Mouse (Mus musculus): ENCODE measurements at regions not wholly inside any gene's neighbourhood (a gene's known extent, or its start where the extent isn't known, plus 50 kb on each side); places are given as distances from the start of the nearest gene placed in this dataset.

- Histone ChIP-seq H3K9me3 (ENCODE audit: control insufficient read depth, low read length) (no peaks in the 10 kb centered on the region), H3K4me2 (replicated peaks; ENCODE audit: low read depth) (no peak overlapping the region), H3K4me1 (replicated peaks; ENCODE audit: control insufficient read depth, insufficient read depth) (no peaks in the 10 kb centered on the region), H3K4me3 (ENCODE audit: low read depth, low read length) (no peak overlapping the region), H3K9ac (ENCODE audit: low read length) (no peak overlapping the region), H3K36me3 (ENCODE audit: control insufficient read depth, insufficient read depth, low read length) (no peaks in the 10 kb centered on the region), H3K27ac (replicated peaks) (no peak overlapping the region), H3K27me3 (ENCODE audit: control insufficient read depth, insufficient read depth, low read length) (no peaks in the 10 kb centered on the region)
- TF ChIP-seq CTCF (IDR thresholded peaks at IDR 0.05; ENCODE audit: low read depth): no peak
- TF ChIP-seq EP300 (optimal IDR thresholded peaks at IDR 0.05): no peak
- DNase-seq (ENCODE audit: low spot score) (no peak), ATAC-seq (ENCODE audit: low FRiP score, low TSS enrichment) (no peak)
- 55% methylated on average over 3 of the region's 3 CpGs for WGBS
Measured at GRCm38 (mm10) chr1:76244721-76245120, 698.7 kb downstream of the Slc4a3 start.

- Histone ChIP-seq H3K4me2 (replicated peaks; ENCODE audit: low read depth) (no peak overlapping the region), H3K9ac (ENCODE audit: low read length) (no peak overlapping the region), H3K4me3 (ENCODE audit: low read depth, low read length) (no peak overlapping the region), H3K4me1 (replicated peaks; ENCODE audit: control insufficient read depth, insufficient read depth) (no peaks in the 10 kb centered on the region), H3K9me3 (ENCODE audit: control insufficient read depth, low read length) (no peaks in the 10 kb centered on the region), H3K27me3 (ENCODE audit: control insufficient read depth, insufficient read depth, low read length) (no peaks in the 10 kb centered on the region), H3K36me3 (ENCODE audit: control insufficient read depth, insufficient read depth, low read length) (no peaks in the 10 kb centered on the region), H3K27ac (replicated peaks) (no peak overlapping the region)
- no peak for TF ChIP-seq CTCF (IDR thresholded peaks at IDR 0.05; ENCODE audit: low read depth)
- ATAC-seq (ENCODE audit: low FRiP score, low TSS enrichment): no peak
- no peak for DNase-seq (ENCODE audit: low spot score)
- 45% methylated on average over 8 of the region's 8 CpGs for WGBS
Measured at GRCm38 (mm10) chr1:76246181-76246796, 700.2 kb downstream of the Slc4a3 start.

- ATAC-seq (ENCODE audit: low FRiP score, low TSS enrichment): no peak
- Histone ChIP-seq H3K4me3 (ENCODE audit: low read depth, low read length) (no peak overlapping the region), H3K27ac (replicated peaks) (no peak overlapping the region), H3K9ac (ENCODE audit: low read length) (no peak overlapping the region), H3K27me3 (ENCODE audit: control insufficient read depth, insufficient read depth, low read length) (no peaks in the 10 kb centered on the region), H3K4me2 (replicated peaks; ENCODE audit: low read depth) (no peak overlapping the region), H3K4me1 (replicated peaks; ENCODE audit: control insufficient read depth, insufficient read depth) (no peaks in the 10 kb centered on the region), H3K36me3 (ENCODE audit: control insufficient read depth, insufficient read depth, low read length) (no peaks in the 10 kb centered on the region), H3K9me3 (ENCODE audit: control insufficient read depth, low read length) (no peaks in the 10 kb centered on the region)
- TF ChIP-seq CTCF (IDR thresholded peaks at IDR 0.05; ENCODE audit: low read depth) (no peak), EP300 (optimal IDR thresholded peaks at IDR 0.05) (no peak)
- 54% methylated on average over 8 of the region's 8 CpGs for WGBS
- no peak for DNase-seq (ENCODE audit: low spot score)
Measured at GRCm38 (mm10) chr1:76247126-76247525, 701.1 kb downstream of the Slc4a3 start.

- TF ChIP-seq EP300 (optimal IDR thresholded peaks at IDR 0.05) (no peak), CTCF (IDR thresholded peaks at IDR 0.05; ENCODE audit: low read depth) (no peak)
- Histone ChIP-seq H3K36me3 (ENCODE audit: control insufficient read depth, insufficient read depth, low read length) (no peaks in the 10 kb centered on the region), H3K4me3 (ENCODE audit: low read depth, low read length) (no peak overlapping the region), H3K4me1 (replicated peaks; ENCODE audit: control insufficient read depth, insufficient read depth) (no peaks in the 10 kb centered on the region), H3K9ac (ENCODE audit: low read length) (no peak overlapping the region), H3K27me3 (ENCODE audit: control insufficient read depth, insufficient read depth, low read length) (no peaks in the 10 kb centered on the region), H3K4me2 (replicated peaks; ENCODE audit: low read depth) (no peak overlapping the region), H3K9me3 (ENCODE audit: control insufficient read depth, low read length) (no peaks in the 10 kb centered on the region), H3K27ac (replicated peaks) (no peak overlapping the region)
- ATAC-seq (ENCODE audit: low FRiP score, low TSS enrichment) (no peak), DNase-seq (ENCODE audit: low spot score) (no peak)
- 49% methylated on average over 4 of the region's 4 CpGs for WGBS
Measured at GRCm38 (mm10) chr1:76258217-76258616, 712.2 kb downstream of the Slc4a3 start.

GRCm38 (mm10) chr1:76276148-76276547 lies 730.1 kb downstream of the Slc4a3 start:
- Histone ChIP-seq H3K4me2 (replicated peaks; ENCODE audit: low read depth) (no peak overlapping the region), H3K4me3 (ENCODE audit: low read depth, low read length) (no peak overlapping the region), H3K27me3 (ENCODE audit: control insufficient read depth, insufficient read depth, low read length) (no peaks in the 10 kb centered on the region), H3K9me3 (ENCODE audit: control insufficient read depth, low read length) (no peaks in the 10 kb centered on the region), H3K27ac (replicated peaks) (no peak overlapping the region), H3K36me3 (ENCODE audit: control insufficient read depth, insufficient read depth, low read length) (no peaks in the 10 kb centered on the region), H3K4me1 (replicated peaks; ENCODE audit: control insufficient read depth, insufficient read depth) (no peaks in the 10 kb centered on the region), H3K9ac (ENCODE audit: low read length) (no peak overlapping the region)
- WGBS: 23% methylated on average over 7 of the region's 7 CpGs
- ATAC-seq (ENCODE audit: low FRiP score, low TSS enrichment) (no peak), DNase-seq (ENCODE audit: low spot score) (no peak)
- no peak for TF ChIP-seq CTCF (IDR thresholded peaks at IDR 0.05; ENCODE audit: low read depth)
- TF ChIP-seq EP300 (optimal IDR thresholded peaks at IDR 0.05): no peak

GRCm38 (mm10) chr1:76276624-76277023 lies 730.6 kb downstream of the Slc4a3 start:
- Histone ChIP-seq H3K27ac (replicated peaks) (no peak overlapping the region), H3K4me3 (ENCODE audit: low read depth, low read length) (no peak overlapping the region), H3K36me3 (ENCODE audit: control insufficient read depth, insufficient read depth, low read length) (no peaks in the 10 kb centered on the region), H3K9ac (ENCODE audit: low read length) (no peak overlapping the region), H3K9me3 (ENCODE audit: control insufficient read depth, low read length) (no peaks in the 10 kb centered on the region), H3K4me1 (replicated peaks; ENCODE audit: control insufficient read depth, insufficient read depth) (no peaks in the 10 kb centered on the region), H3K4me2 (replicated peaks; ENCODE audit: low read depth) (no peak overlapping the region), H3K27me3 (ENCODE audit: control insufficient read depth, insufficient read depth, low read length) (no peaks in the 10 kb centered on the region)
- 48% methylated on average over 3 of the region's 3 CpGs for WGBS
- DNase-seq (ENCODE audit: low spot score) (no peak), ATAC-seq (ENCODE audit: low FRiP score, low TSS enrichment) (no peak)
- TF ChIP-seq EP300 (optimal IDR thresholded peaks at IDR 0.05) (no peak), CTCF (IDR thresholded peaks at IDR 0.05; ENCODE audit: low read depth) (no peak)

Measured in stomach, postnatal 0 days (tissue).